Mouse (Mus musculus) mouse trophoblast stem cell (cell line): ENCODE measurements around the gene Chdh.

ENCODE experiments used
- in situ Hi-C, 2 experiments: fragments of 300-500 bp; cut with MseI, MboI; formaldehyde crosslinking; loops; 2 replicates in 1 of 2; 3 replicates in 1 of 2; pipeline ENCODE4 v1.15.1; 2025

Gene Chdh

DNA sequence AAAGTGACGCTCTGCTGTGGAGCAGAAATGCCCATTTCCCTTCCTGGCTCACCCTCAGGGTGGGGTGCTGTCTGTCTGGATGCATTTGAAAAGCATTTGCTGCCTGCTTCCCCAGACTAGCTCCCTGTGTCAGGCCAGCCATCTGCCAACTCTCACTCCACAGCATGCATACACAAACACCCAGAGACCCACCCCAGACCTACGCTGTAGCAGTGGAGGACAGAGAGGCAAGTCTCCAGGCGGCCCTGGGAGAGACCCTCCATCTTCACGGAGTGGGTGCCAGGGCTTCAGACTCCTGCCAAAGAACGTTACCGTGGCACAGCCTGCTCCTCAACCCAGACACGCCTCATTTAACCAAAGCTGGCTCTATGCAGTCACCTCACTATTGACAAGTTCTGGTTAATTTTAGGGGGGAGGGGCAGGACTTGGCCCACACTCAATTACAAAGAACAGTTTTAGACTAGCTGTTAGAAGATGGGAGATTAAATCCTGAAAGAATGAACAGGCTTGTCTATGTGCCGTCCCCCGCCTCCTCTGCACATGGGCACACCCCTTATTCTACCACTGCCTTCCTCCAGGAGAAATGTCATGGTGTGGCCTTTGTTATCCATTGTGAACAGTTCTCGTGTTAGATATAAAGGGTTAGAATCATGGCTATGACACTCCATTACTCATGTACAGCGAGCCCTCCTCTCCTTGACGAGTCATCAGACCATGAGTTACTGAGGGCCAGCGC is 47.4 kb downstream of the Chdh start:
- in situ Hi-C loops: no loop called here

GRCm38 (mm10) chr14:30064864-30065263 is 56.0 kb downstream of the Chdh start:
- in situ Hi-C loops: no loop called here

DNA sequence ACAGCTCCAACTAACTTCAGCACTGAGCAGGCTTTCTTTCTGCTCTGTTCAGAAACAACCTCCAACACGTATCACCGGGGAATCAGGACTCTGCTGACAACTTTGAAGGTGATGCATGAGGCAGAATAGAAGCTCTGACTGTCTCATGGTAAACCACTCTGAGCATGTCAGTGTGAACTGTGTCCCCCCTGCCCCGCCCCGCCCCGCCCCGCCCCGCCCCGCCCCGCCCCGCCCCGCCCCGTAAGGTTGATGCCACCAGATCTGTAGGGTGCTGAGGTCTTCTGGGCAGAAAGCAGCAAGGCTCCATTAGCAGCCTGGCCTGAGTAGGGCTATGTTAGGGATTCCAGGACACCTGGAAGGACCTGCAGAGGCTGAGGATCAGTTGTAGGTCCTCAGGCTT is 57.9 kb downstream of the Chdh start:
- in situ Hi-C loops: no loop called here

DNA sequence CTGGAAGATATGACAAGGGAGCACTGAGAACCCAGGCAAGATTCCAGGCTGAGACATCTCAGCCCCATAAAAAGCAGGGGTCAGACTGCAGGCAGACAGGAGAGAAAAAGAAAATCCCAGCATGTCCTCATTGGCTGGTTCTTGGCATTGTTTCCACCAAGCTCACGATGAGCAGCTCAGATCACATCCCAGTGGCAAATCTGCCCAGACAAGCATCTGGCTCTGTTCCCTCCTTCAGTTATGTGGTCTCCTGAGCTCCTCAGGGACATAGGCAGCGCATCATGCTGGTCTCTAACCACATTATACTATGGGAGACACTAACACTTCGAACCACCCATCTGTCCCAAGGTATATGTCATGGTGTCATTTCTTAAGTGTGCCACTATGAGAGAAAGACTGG is 59.7 kb downstream of the Chdh start:
- in situ Hi-C loops: no loop called here

DNA sequence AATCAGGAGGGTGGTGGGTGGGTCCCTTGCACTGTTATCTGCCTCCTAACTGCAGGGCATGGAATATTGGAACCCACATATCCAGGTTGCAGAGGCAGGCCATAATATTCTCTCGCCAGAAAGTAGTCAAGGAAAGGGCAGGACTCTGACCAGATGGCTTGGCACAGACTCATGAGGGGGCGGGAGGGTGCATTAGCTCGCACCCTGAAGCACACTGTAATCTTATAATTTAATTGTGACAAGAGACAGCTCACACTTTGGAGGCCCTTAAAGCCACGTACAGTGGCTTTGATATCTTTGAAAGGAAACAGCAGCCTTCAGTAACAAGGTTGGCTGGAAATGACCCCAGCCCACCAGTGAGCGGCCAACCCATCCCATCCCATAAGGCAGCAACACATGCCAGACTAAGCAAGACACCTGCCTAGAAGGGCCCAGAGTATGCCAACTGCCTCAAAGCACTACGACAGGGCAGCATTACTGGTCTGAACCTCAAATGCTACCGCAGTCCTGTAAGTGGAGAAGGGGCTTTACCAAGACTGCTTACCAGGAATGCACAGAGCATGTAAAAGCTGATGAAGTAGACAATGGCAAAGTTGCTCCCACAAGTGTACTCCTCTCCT is 66.6 kb downstream of the Chdh start:
- in situ Hi-C loops: no loop called here

DNA sequence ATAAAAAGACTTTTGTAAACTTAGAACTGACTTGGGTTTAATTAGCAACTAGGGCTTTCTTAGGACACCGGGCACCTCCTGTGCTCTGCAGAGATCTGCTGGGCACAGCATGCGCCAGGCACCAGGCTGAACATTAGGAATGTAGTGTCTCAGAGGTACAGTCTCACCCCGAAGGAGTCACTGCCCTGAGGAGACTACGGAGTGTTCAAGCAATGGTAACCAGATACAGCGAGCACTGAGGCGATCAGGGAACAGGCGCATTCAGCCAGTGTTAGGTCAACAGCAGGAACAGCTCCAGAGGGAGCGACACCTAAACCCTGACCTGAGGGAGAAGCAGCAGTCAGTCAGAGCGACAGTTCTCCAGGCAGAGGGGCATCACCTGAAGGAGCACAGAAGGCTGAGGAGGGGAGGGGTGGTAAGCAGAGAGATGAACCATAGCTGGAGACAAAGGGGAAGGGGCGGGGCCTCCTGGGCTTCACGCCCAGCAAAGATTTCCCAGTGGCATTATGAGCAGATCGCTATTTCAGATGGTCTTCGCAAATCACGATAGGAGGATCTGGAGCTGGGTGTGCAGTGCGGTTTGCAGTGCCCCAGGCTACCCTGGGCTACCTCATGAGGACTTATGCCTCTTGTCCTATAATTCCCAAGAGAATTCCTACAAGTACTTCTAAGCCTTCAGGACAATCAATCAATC is 69.4 kb downstream of the Chdh start:
- in situ Hi-C loops: no loop called here

DNA sequence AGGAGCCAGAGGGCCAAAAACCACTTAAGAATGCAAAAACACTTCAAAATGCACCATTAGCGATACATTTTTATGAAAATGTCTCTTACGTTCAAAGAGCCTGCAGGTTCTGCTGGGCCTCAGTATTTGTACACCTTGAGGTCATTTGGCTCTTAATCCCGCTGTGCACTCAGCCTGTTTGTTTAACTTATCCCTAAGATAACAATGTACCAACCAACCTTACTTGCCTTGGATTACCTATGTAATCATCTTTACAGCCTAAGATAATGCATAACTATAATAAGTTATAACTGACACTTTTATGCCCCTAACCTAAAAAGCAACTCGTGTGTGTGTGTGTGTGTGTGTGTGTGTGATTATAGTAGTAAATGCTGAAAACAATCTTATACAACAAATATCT is 70.9 kb downstream of the Chdh start:
- in situ Hi-C loops: no loop called here
